Mouse (Mus musculus) lung, embryonic 15.5 days (tissue): ENCODE results near the gene Taf3. TPM values are rescaled to one million over a fixed set of nuclear protein-coding genes. Genes with fewer than 3 reads are reported as not detected.

Experiments
- ATAC-seq: fragments of 200-750 bp; cut with Nextera tagmentation; 2 replicates; pipeline ENCODE4 v1.8.0; 2017; ENCODE audit warnings: moderate number of reproducible peaks, borderline replicate concordance; ENCODE audit not compliant: low FRiP score, low TSS enrichment; ENCODE audit errors: extremely low read depth
- H3K27ac ChIP-seq: fragments of 300-500 bp; sonication (generic); 2 replicates; pipeline ENCODE4 v1.5.1; 2015; ENCODE audit warnings: moderate library complexity, mild to moderate bottlenecking, inconsistent platforms
- H3K27me3 ChIP-seq: fragments of 300-500 bp; sonication (generic); 2 replicates; pipeline ENCODE4 v1.6.1; 2015; ENCODE audit warnings: inconsistent platforms
- H3K36me3 ChIP-seq: fragments of 300-500 bp; sonication (generic); 2 replicates; pipeline ENCODE4 v1.6.1; 2015; ENCODE audit warnings: inconsistent platforms
- H3K4me1 ChIP-seq: fragments of 300-500 bp; sonication (generic); 2 replicates; pipeline ENCODE4 v1.6.1; 2015; ENCODE audit warnings: inconsistent platforms
- H3K4me2 ChIP-seq: fragments of 300-500 bp; sonication (generic); 2 replicates; pipeline ENCODE4 v1.6.1; 2015; ENCODE audit warnings: inconsistent platforms, mild to moderate bottlenecking, moderate library complexity
- H3K4me3 ChIP-seq: fragments of 300-500 bp; sonication (generic); 2 replicates; pipeline ENCODE4 v1.5.1; 2015; ENCODE audit warnings: mild to moderate bottlenecking, inconsistent platforms
- H3K9ac ChIP-seq: fragments of 300-500 bp; sonication (generic); 2 replicates; pipeline ENCODE4 v1.6.1; 2015; ENCODE audit warnings: inconsistent platforms
- H3K9me3 ChIP-seq: fragments of 300-500 bp; sonication (generic); 2 replicates; pipeline ENCODE4 v1.6.1; 2016; ENCODE audit warnings: inconsistent platforms
- WGBS: fragments of 180-500 bp; shearing (Covaris S2); methylation state at CpG from one replicate; pipeline ENCODE4 v1.1.7; 2015; 5-methylcytosine and 5-hydroxymethylcytosine counted together
- polyA plus RNA-seq: library from polyadenylated mRNA; unstranded; fragments of >200 nt; fragmentation: Nextera tagmentation; extraction: Ambion mirVana; gene quantifications from 2 replicates; pipeline ENCODE4 v1.2.1, GENCODE M21; 2015

Taf3 gene
- polyA plus RNA-seq, 1 experiment from 2014 or later, result 12.9 TPM

GRCm38 (mm10) chr2:9971927-9972326, 76.5 kb downstream of the Taf3 start:
- H3K9ac ChIP-seq, result no peak overlapping the region
- H3K4me3 ChIP-seq, result no peak overlapping the region
- H3K36me3 ChIP-seq, result no peaks in the 10 kb centered on the region
- no peak overlapping the region for H3K27ac ChIP-seq
- no peak overlapping the region for H3K4me2 ChIP-seq
- H3K4me1 ChIP-seq, result peaks cover 13% of the 10 kb centered on the region
- no peaks in the 10 kb centered on the region for H3K9me3 ChIP-seq
- 50% methylated on average over 3 of the region's 3 CpGs for WGBS
- no peaks in the 10 kb centered on the region for H3K27me3 ChIP-seq
- no peak for ATAC-seq

- peak overlapping the region; percentile 50 for H3K27ac ChIP-seq
- no peak overlapping the region for H3K4me3 ChIP-seq
- peaks cover 13% of the 10 kb centered on the region for H3K4me1 ChIP-seq
- ATAC-seq, result peak; percentile 55; the same call in 1 of the 2 replicates
- H3K4me2 ChIP-seq, result no peak overlapping the region
- H3K36me3 ChIP-seq, result no peaks in the 10 kb centered on the region
- H3K9me3 ChIP-seq, result no peaks in the 10 kb centered on the region
- 61% methylated on average over 3 of the region's 3 CpGs for WGBS
- no peaks in the 10 kb centered on the region for H3K27me3 ChIP-seq
- no peak overlapping the region for H3K9ac ChIP-seq
These were observed 77.8 kb downstream of the Taf3 start for GRCm38 (mm10) chr2:9970579-9970978.

- H3K9ac ChIP-seq, result no peak overlapping the region
- H3K36me3 ChIP-seq, result no peaks in the 10 kb centered on the region
- no peaks in the 10 kb centered on the region for H3K27me3 ChIP-seq
- H3K9me3 ChIP-seq, result no peaks in the 10 kb centered on the region
- H3K4me2 ChIP-seq, result no peak overlapping the region
- WGBS, result 45% methylated on average over 4 of the region's 4 CpGs
- H3K27ac ChIP-seq, result peak overlapping the region; percentile 50; the same call in 1 of the 2 replicates
- peaks cover 13% of the 10 kb centered on the region for H3K4me1 ChIP-seq
- no peak for ATAC-seq
- H3K4me3 ChIP-seq, result no peak overlapping the region
These were observed 78.2 kb downstream of the Taf3 start for GRCm38 (mm10) chr2:9970178-9970577.

GRCm38 (mm10) chr2:9969734-9970133, 78.7 kb downstream of the Taf3 start:
- WGBS, result 39% methylated on average over 5 of the region's 5 CpGs
- Histone ChIP-seq H3K4me3 (no peak overlapping the region), H3K9me3 (no peaks in the 10 kb centered on the region), H3K4me1 (peaks cover 13% of the 10 kb centered on the region), H3K36me3 (no peaks in the 10 kb centered on the region), H3K27ac (no peak overlapping the region), H3K4me2 (no peak overlapping the region), H3K27me3 (no peaks in the 10 kb centered on the region), H3K9ac (no peak overlapping the region)
- ATAC-seq, result no peak

GRCm38 (mm10) chr2:9966634-9967033, 81.8 kb downstream of the Taf3 start:
- H3K36me3 ChIP-seq, result no peaks in the 10 kb centered on the region
- H3K27ac ChIP-seq, result no peak overlapping the region
- no peak overlapping the region for H3K4me3 ChIP-seq
- no peak overlapping the region for H3K9ac ChIP-seq
- H3K9me3 ChIP-seq, result no peaks in the 10 kb centered on the region
- H3K27me3 ChIP-seq, result no peaks in the 10 kb centered on the region
- peaks cover 7% of the 10 kb centered on the region; the same call in 1 of the 2 replicates for H3K4me1 ChIP-seq
- no peak for ATAC-seq
- H3K4me2 ChIP-seq, result no peak overlapping the region
- 5% methylated on average over 1 of the region's 1 CpGs for WGBS

GRCm38 (mm10) chr2:9965608-9966007, 82.8 kb downstream of the Taf3 start:
- 76% methylated on average over 1 of the region's 1 CpGs for WGBS
- H3K4me3 ChIP-seq, result no peak overlapping the region
- peaks cover 7% of the 10 kb centered on the region; the same call in 1 of the 2 replicates for H3K4me1 ChIP-seq
- no peak overlapping the region for H3K27ac ChIP-seq
- H3K4me2 ChIP-seq, result no peak overlapping the region
- no peak overlapping the region for H3K9ac ChIP-seq
- H3K36me3 ChIP-seq, result no peaks in the 10 kb centered on the region
- no peaks in the 10 kb centered on the region for H3K9me3 ChIP-seq
- H3K27me3 ChIP-seq, result no peaks in the 10 kb centered on the region
- no peak for ATAC-seq

- no peaks in the 10 kb centered on the region for H3K4me1 ChIP-seq
- no peaks in the 10 kb centered on the region for H3K27me3 ChIP-seq
- no peaks in the 10 kb centered on the region for H3K9me3 ChIP-seq
- H3K36me3 ChIP-seq, result no peaks in the 10 kb centered on the region
- H3K4me2 ChIP-seq, result no peak overlapping the region
- no peak overlapping the region for H3K27ac ChIP-seq
- no peak overlapping the region for H3K9ac ChIP-seq
- no peak overlapping the region for H3K4me3 ChIP-seq
- ATAC-seq, result no peak
These were observed 85.5 kb downstream of the Taf3 start for GRCm38 (mm10) chr2:9962871-9963270.

- Histone ChIP-seq H3K9me3 (no peaks in the 10 kb centered on the region), H3K36me3 (no peaks in the 10 kb centered on the region), H3K27ac (no peak overlapping the region), H3K4me1 (no peaks in the 10 kb centered on the region), H3K9ac (no peak overlapping the region), H3K27me3 (no peaks in the 10 kb centered on the region), H3K4me3 (no peak overlapping the region), H3K4me2 (no peak overlapping the region)
- WGBS, result 47% methylated on average over 3 of the region's 3 CpGs
- ATAC-seq, result no peak
These were observed 86.7 kb downstream of the Taf3 start for GRCm38 (mm10) chr2:9961708-9962107.

GRCm38 (mm10) chr2:9958011-9958410, 90.4 kb downstream of the Taf3 start:
- Histone ChIP-seq H3K27me3 (no peaks in the 10 kb centered on the region), H3K4me1 (no peaks in the 10 kb centered on the region), H3K9me3 (no peaks in the 10 kb centered on the region), H3K4me2 (no peak overlapping the region), H3K36me3 (no peaks in the 10 kb centered on the region), H3K27ac (no peak overlapping the region), H3K9ac (no peak overlapping the region), H3K4me3 (no peak overlapping the region)
- WGBS, result 84% methylated on average over 6 of the region's 6 CpGs
- no peak for ATAC-seq

- H3K4me3 ChIP-seq, result no peak overlapping the region
- H3K27me3 ChIP-seq, result no peaks in the 10 kb centered on the region
- 32% methylated on average over 2 of the region's 2 CpGs for WGBS
- H3K4me2 ChIP-seq, result no peak overlapping the region
- H3K27ac ChIP-seq, result no peak overlapping the region
- ATAC-seq, result no peak
- H3K4me1 ChIP-seq, result no peaks in the 10 kb centered on the region
- H3K9me3 ChIP-seq, result no peaks in the 10 kb centered on the region
- no peak overlapping the region for H3K9ac ChIP-seq
- H3K36me3 ChIP-seq, result no peaks in the 10 kb centered on the region
These were observed 91.8 kb downstream of the Taf3 start for GRCm38 (mm10) chr2:9956546-9956945.

GRCm38 (mm10) chr2:9955576-9956535, 92.5 kb downstream of the Taf3 start:
- 70% methylated on average over 9 of the region's 9 CpGs for WGBS
- Histone ChIP-seq H3K27me3 (no peaks in the 10 kb centered on the region), H3K27ac (no peak overlapping the region)

GRCm38 (mm10) chr2:9946739-9947138, 101.7 kb downstream of the Taf3 start:
- Histone ChIP-seq H3K4me3 (no peak overlapping the region), H3K4me2 (no peak overlapping the region), H3K27me3 (no peaks in the 10 kb centered on the region), H3K36me3 (no peaks in the 10 kb centered on the region), H3K27ac (no peak overlapping the region), H3K9me3 (no peaks in the 10 kb centered on the region), H3K9ac (no peak overlapping the region), H3K4me1 (no peaks in the 10 kb centered on the region)
- no peak for ATAC-seq
- 66% methylated on average over 3 of the region's 3 CpGs for WGBS

More at GRCm38 (mm10) chr2:9955576-9956535, 92.5 kb downstream of the Taf3 start:
- Histone ChIP-seq H3K9ac (no peak overlapping the region), H3K4me1 (no peaks in the 10 kb centered on the region), H3K4me2 (no peak overlapping the region), H3K9me3 (no peaks in the 10 kb centered on the region), H3K36me3 (no peaks in the 10 kb centered on the region), H3K4me3 (no peak overlapping the region)
- no peak for ATAC-seq
